Mouse (Mus musculus) liver, embryonic 16.5 days (tissue): ENCODE results near the gene Dlx5. TPM values are rescaled to one million over a fixed set of nuclear protein-coding genes. Genes with fewer than 3 reads are reported as not detected.

Experiments used
- ATAC-seq: fragments of 200-750 bp; cut with Nextera tagmentation; 2 replicates; pipeline ENCODE4 v1.8.0; 2017; ENCODE audit warnings: low read depth, mild to moderate bottlenecking, moderate number of reproducible peaks, moderate library complexity
- H3K27ac ChIP-seq: fragments of 300-500 bp; sonication (generic); 2 replicates; pipeline ENCODE4 v1.5.1; 2014; ENCODE audit warnings: mild to moderate bottlenecking, low read length
- H3K27me3 ChIP-seq: fragments of 300-500 bp; sonication (generic); 2 replicates; pipeline ENCODE4 v1.6.1; 2014; ENCODE audit warnings: low read depth, low read length, mixed read lengths; ENCODE audit not compliant: control insufficient read depth, insufficient read depth
- H3K36me3 ChIP-seq: fragments of 300-500 bp; sonication (generic); 2 replicates; pipeline ENCODE4 v1.6.1; 2014; ENCODE audit warnings: mild to moderate bottlenecking; ENCODE audit not compliant: control insufficient read depth, insufficient read depth
- H3K4me1 ChIP-seq: fragments of 300-500 bp; sonication (generic); 2 replicates; pipeline ENCODE4 v1.6.1; 2014; ENCODE audit warnings: low read depth, low read length, mixed read lengths; ENCODE audit not compliant: control insufficient read depth
- H3K4me2 ChIP-seq: fragments of 300-500 bp; sonication (generic); 2 replicates; pipeline ENCODE4 v1.6.1; 2014; ENCODE audit warnings: low read depth, low read length, mixed read lengths
- H3K4me3 ChIP-seq: fragments of 300-500 bp; sonication (generic); 2 replicates; pipeline ENCODE4 v1.5.1; 2014; ENCODE audit warnings: low read depth, mild to moderate bottlenecking, low read length
- H3K9ac ChIP-seq: fragments of 300-500 bp; sonication (generic); 2 replicates; pipeline ENCODE4 v1.6.1; 2014; ENCODE audit warnings: low read depth, low read length
- H3K9me3 ChIP-seq: fragments of 300-500 bp; sonication (generic); replicated peaks from 2 replicates; pipeline ENCODE4 v1.6.1; 2016; ENCODE audit warnings: low read length; ENCODE audit not compliant: control insufficient read depth
- WGBS: fragments of 180-500 bp; shearing (Covaris S2); extraction: QIAGEN DNeasy Blood & Tissue Kit; methylation state at CpG from one replicate; pipeline ENCODE4 v1.1.7; 2014; ENCODE audit not compliant: insufficient replicate concordance; 5-methylcytosine and 5-hydroxymethylcytosine counted together
- polyA plus RNA-seq: library from polyadenylated mRNA; unstranded; fragments of >200 nt; fragmentation: Nextera tagmentation; extraction: Ambion mirVana; gene quantifications from 2 replicates; pipeline ENCODE4 v1.2.1, GENCODE M21; 2015

The Dlx5 gene
- polyA plus RNA-seq, 1 experiment from 2014 or later, result 0.12 TPM

- peaks cover 81% of the 10 kb centered on the region for H3K27me3 ChIP-seq
- H3K9me3 ChIP-seq, result no peaks in the 10 kb centered on the region
- H3K4me1 ChIP-seq, result peaks cover 7% of the 10 kb centered on the region
- H3K4me3 ChIP-seq, result peak within 1 kb of the TSS; percentile 32
- WGBS, result 0% methylated on average over 28 of the region's 52 CpGs
- peak within 1 kb of the TSS; percentile 51 for H3K4me2 ChIP-seq
- ATAC-seq, result no peak
- H3K36me3 ChIP-seq, result no peaks in the 10 kb centered on the region
- H3K27ac ChIP-seq, result no peak within 1 kb of the TSS
- H3K9ac ChIP-seq, result no peak within 1 kb of the TSS
Observed at GRCm38 (mm10) chr6:6863160-6863870, 18.6 kb downstream of the Dlx5 start, which contains the start of gene Dlx6. Gene Dlx6 (plus strand): TSS chr6:6863334.

DNA sequence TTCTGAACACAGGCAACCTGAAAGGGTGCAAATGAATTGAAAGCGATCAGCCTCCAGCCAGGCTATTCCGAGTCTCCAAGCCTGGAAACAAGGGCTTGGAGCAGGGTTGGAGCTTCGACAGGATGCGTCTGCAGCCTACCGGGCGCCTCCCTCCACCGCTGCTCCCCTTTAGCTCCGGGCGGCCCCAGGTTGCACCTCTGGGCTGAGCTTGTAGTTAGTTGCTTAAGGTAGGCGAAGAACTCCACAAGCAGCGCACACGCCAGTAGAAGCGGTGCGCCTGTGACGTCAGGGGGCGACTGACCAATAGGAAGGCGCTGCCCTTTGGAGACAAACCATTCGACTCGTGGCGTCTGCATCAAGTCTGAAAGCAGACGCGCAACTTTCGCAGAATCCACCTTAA is 19.3 kb downstream of the Dlx5 start:
- 1% methylated on average over 23 of the region's 23 CpGs for WGBS
- no peak overlapping the region for H3K9ac ChIP-seq
- H3K4me1 ChIP-seq, result peaks cover 7% of the 10 kb centered on the region
- H3K4me2 ChIP-seq, result peak overlapping the region; percentile 30; the same call in 1 of the 2 replicates
- ATAC-seq, result no peak
- H3K27ac ChIP-seq, result no peak overlapping the region
- no peaks in the 10 kb centered on the region for H3K36me3 ChIP-seq
- no peak overlapping the region for H3K4me3 ChIP-seq
- H3K9me3 ChIP-seq, result no peaks in the 10 kb centered on the region
- H3K27me3 ChIP-seq, result peaks cover 87% of the 10 kb centered on the region

DNA sequence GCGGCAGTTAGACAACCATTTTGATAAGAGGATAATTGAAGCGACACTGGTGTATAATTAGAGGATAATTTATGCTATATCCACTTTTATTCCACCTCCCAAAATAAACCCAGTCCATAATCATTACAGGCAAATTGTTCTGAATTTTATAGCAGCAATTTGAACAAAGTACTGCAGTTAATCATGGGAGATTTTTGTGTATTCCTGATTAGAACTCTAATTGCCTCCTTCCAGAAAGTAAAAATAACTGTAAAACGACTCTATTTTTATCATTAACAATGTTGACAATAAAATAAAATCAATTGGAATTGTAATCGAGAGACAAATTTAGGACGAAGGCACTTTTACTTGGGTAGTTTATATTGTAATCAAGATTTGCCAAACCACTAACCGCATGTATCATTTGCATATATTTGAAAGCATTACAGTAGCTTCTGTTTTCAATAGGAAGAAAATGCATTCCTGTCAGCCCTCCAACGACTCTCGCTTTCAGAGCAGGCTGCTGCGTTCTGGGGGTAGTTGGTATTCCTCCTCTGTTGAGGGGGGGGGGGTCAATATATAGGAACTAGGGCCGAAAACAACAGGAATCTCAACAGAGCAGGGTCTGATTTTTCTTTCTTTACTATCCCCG is 20.0 kb downstream of the Dlx5 start:
- Histone ChIP-seq H3K27me3 (peaks cover 89% of the 10 kb centered on the region), H3K4me1 (peaks cover 7% of the 10 kb centered on the region), H3K36me3 (no peaks in the 10 kb centered on the region), H3K4me3 (no peak overlapping the region), H3K27ac (no peak overlapping the region), H3K9ac (no peak overlapping the region), H3K9me3 (no peaks in the 10 kb centered on the region), H3K4me2 (no peak overlapping the region)
- WGBS, result 2% methylated on average over 11 of the region's 11 CpGs
- no peak for ATAC-seq

DNA sequence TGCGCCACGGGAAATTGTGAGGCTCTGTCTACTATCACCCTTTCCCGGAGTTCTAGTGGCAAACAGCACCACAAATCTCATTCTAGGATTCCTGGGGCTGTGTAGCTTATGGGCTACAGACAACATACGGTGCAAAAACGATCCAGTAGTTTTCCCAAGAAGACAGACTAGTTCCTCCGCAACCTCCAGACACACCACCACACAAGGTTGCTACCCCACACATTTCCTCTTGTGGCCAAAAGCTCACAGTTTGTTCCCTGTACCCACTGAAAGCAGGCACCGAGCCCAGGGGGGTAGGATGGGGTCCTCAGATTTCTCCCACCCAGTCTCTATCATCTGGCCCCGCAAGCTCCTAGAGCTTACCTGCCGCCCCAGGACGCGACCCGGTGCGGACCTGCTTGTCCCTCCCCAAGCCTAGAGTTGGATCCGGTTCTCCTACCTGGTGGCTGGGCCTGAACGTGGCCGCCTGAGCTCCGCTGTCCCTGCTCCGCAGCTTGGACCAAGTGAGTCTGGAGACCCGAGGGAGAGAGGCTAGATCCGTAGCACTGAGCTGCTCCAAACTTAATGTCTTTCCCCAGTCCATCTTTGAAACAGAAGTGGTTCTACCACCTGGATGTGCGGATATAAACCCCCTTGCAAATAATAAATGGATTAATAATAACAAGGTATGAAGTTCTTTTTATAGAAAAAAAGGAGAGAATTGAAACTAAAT is 20.6 kb downstream of the Dlx5 start:
- Histone ChIP-seq H3K36me3 (no peaks in the 10 kb centered on the region), H3K4me2 (no peak overlapping the region), H3K4me3 (no peak overlapping the region), H3K4me1 (peaks cover 7% of the 10 kb centered on the region), H3K9ac (no peak overlapping the region), H3K9me3 (no peaks in the 10 kb centered on the region), H3K27ac (no peak overlapping the region), H3K27me3 (peaks cover 91% of the 10 kb centered on the region)
- ATAC-seq, result no peak
- 3% methylated on average over 21 of the region's 21 CpGs for WGBS

DNA sequence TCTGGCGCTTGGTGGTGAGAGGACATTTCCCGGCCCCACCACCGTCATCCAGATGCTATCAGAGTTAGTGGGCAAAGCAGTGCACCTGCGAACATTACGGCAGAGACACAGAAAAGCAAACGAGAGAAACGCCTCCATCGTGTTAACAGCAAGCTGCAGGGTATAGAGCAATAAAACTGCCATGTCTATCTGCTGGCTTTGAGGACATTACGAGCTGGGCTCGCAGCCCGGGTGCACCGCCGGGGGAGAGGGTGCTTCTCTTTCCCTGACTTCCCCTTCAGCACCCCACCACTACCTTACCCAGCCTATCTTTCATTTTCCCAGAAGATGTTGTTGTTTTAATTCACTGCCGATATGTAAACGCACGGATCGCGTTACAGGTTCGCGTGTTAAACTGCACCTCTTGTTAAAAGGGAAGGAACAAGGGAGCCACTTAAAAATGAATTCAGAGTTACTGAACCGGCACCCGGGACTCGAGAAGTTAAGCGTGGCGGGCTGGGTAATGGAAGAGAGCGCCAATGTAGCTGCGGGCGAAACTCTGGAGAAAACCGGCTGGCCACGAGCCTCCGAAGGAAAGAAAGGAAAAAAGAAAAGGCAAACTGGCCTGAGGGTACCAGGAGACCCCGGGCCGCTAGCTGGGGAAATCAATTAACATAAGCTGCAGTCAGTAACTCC is 21.3 kb downstream of the Dlx5 start:
- Histone ChIP-seq H3K27me3 (peaks cover 91% of the 10 kb centered on the region), H3K4me2 (no peak overlapping the region), H3K9me3 (no peaks in the 10 kb centered on the region), H3K27ac (no peak overlapping the region), H3K36me3 (no peaks in the 10 kb centered on the region), H3K4me1 (peaks cover 7% of the 10 kb centered on the region), H3K4me3 (no peak overlapping the region), H3K9ac (no peak overlapping the region)
- ATAC-seq, result no peak
- WGBS, result under 1% methylated on average over 33 of the region's 33 CpGs

- Histone ChIP-seq H3K27me3 (peaks cover 91% of the 10 kb centered on the region), H3K27ac (no peak overlapping the region), H3K4me1 (peaks cover 7% of the 10 kb centered on the region), H3K9ac (no peak overlapping the region), H3K4me2 (no peak overlapping the region), H3K9me3 (no peaks in the 10 kb centered on the region), H3K36me3 (no peaks in the 10 kb centered on the region), H3K4me3 (no peak overlapping the region)
- ATAC-seq, result no peak
- WGBS, result under 1% methylated on average over 21 of the region's 21 CpGs
Observed at GRCm38 (mm10) chr6:6859950-6860410, 21.9 kb downstream of the Dlx5 start.

- Histone ChIP-seq H3K36me3 (no peaks in the 10 kb centered on the region), H3K9me3 (no peaks in the 10 kb centered on the region), H3K27ac (no peak overlapping the region), H3K27me3 (peaks cover 91% of the 10 kb centered on the region), H3K4me2 (no peak overlapping the region), H3K4me1 (peaks cover 7% of the 10 kb centered on the region), H3K4me3 (no peak overlapping the region), H3K9ac (no peak overlapping the region)
- no peak for ATAC-seq
- WGBS, result 2% methylated on average over 19 of the region's 19 CpGs
Observed at GRCm38 (mm10) chr6:6859111-6859949, 22.6 kb downstream of the Dlx5 start.

DNA sequence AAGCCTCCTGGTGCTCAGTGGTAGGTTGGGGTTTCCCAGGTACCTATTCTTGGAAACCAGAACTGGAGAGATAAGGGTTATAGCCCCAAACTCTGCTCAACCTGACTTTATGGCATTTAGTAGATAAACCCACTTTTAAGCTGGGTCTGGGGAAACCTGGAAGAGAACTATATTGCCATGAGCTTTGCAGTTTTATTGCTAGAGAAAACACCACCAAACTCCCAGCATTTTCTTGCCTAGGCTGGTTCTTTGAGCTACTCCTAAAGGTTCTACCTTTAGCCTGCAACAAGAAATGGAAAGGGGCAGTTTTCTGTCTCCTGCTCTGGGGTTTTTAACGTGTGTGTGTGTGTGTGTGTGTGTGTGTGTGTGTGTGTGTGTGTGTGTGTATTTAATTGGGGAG is 23.3 kb downstream of the Dlx5 start:
- Histone ChIP-seq H3K4me1 (peaks cover 5% of the 10 kb centered on the region), H3K9me3 (no peaks in the 10 kb centered on the region), H3K9ac (no peak overlapping the region), H3K4me3 (no peak overlapping the region), H3K27ac (no peak overlapping the region), H3K4me2 (no peak overlapping the region), H3K27me3 (peaks cover 87% of the 10 kb centered on the region), H3K36me3 (no peaks in the 10 kb centered on the region)
- WGBS, result 0% methylated on average over 1 of the region's 1 CpGs
- no peak for ATAC-seq
